Mouse (Mus musculus): ENCODE measurements around the gene Atg5.

DNA sequence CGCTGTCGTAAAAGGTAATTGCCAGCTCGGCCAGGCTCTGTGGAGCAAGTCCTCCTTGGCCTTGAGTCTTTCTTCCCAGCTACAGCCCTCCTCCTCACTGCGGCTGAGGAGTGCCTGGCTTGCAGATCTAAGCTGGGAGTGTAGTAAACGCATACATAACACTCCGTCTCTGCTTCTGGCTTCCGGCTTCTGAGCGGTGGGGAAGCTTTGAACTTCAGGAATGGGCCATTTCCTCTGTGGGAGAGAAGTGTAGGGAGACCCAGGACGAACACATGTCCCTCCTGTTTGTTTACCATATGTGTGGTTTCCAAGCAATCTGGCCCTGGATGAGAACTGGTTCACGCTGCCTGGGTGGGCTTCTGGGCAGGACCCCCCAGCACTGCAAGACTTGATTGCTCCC, 140.9 kb downstream of the Atg5 start:
- TF ChIP-seq POLR2A (IDR thresholded peaks at IDR 0.05; ENCODE audit: borderline replicate concordance, extremely low read depth, insufficient read depth, insufficient read length, poor library complexity, severe bottlenecking) (no peak), CTCF (IDR thresholded peaks at IDR 0.05; ENCODE audit: borderline replicate concordance, extremely low read depth, insufficient read depth, insufficient read length) (no peak)
